In genomic region chr6:49057053-49058021, GRCm38 (mm10) we compare ENCODE assay signal across 8 mouse cellular contexts. TPM values are rescaled to one million over a fixed set of nuclear protein-coding genes. Genes with fewer than 3 reads are reported as not detected.
DNase-seq lines count a peak whose midpoint lies in the region; ATAC-seq and TF ChIP-seq lines count a peak whose summit lies in the region.

No protein-coding gene starts in this region.

- no peaks in the 10 kb centered on the region for H3K36me3 ChIP-seq in E14TG2a.4 (ENCODE audit: insufficient read depth, low read length)

- H3K27me3 ChIP-seq in E14TG2a.4 (ENCODE audit: insufficient read depth, low read length), result no peaks in the 10 kb centered on the region

- peaks cover 17% of the 10 kb centered on the region for H3K4me1 ChIP-seq in E14TG2a.4 (replicated peaks; ENCODE audit: low read depth, low read length)

- peaks cover 1% of the 10 kb centered on the region; the same call in 1 of the 2 replicates for H3K9me3 ChIP-seq in E14TG2a.4 (ENCODE audit: low read length)

- peak; percentile 67 to 91 for DNase-seq in adrenal gland, adult (ENCODE audit: inconsistent age in 2 of 2, low spot score in 1 of 2)
- DNase-seq in kidney, postnatal 36 days, result peak; percentile 64 to 80
- DNase-seq in lung, postnatal 10 days, result peak; percentile 84
- peak; percentile 75 for DNase-seq in retina, postnatal 1 day
- DNase-seq in thymus, postnatal 4 days, result peak; percentile 81

- ATAC-seq in common myeloid progenitor, adult 5-6 weeks (replicated peaks; ENCODE audit: low read depth, poor library complexity, severe bottlenecking), result peak; percentile 90; the same call in 1 of the 2 replicates
- ATAC-seq in granulocyte monocyte progenitor cell, adult 5-6 weeks (replicated peaks; ENCODE audit: poor library complexity, severe bottlenecking), result peak; percentile 80

- no peak overlapping the region for H3K4me3 ChIP-seq in E14TG2a.4 (replicated peaks; ENCODE audit: low read length)

- peak; percentile 88 for TF ChIP-seq CTCF in E14TG2a.4 (conservative IDR thresholded peaks at IDR 0.05; ENCODE audit: low read length)

RNA-seq across cellular contexts. Expression of gene Malsu1, which starts 16.3 kb away (rescaled TPM):
- 12.5 and 48.2 TPM in 2 replicates for total RNA-seq in common myeloid progenitor, adult 5-6 weeks (2017)
- 30.3 and 42.4 TPM in 2 replicates for total RNA-seq in granulocyte monocyte progenitor cell, adult 5-6 weeks (2014; fragmentation: Nextera tagmentation)
- total RNA-seq in granulocyte monocyte progenitor cell, adult 5-6 weeks (2017), result 14.2 and 23.8 TPM in 2 replicates

RNA-seq across cellular contexts. Expression of gene Gpnmb, which starts 21.0 kb away (rescaled TPM):
- total RNA-seq in common myeloid progenitor, adult 5-6 weeks (2017), result 0.27 TPM in 1 of 2 replicates, not detected in the other
- total RNA-seq in granulocyte monocyte progenitor cell, adult 5-6 weeks (2014; fragmentation: Nextera tagmentation), result 2.5 TPM in 1 of 2 replicates, not detected in the other
- total RNA-seq in granulocyte monocyte progenitor cell, adult 5-6 weeks (2017), result 0.26 TPM in 1 of 2 replicates, not detected in the other
